Mouse (Mus musculus) testis, adult 2 months (tissue): ENCODE measurements around the gene Filip1l.

Experiments used
- CTCF ChIP-seq: fragments of 200-500 bp; IDR thresholded peaks from 2 replicates; pipeline ENCODE4 v1.5.1; 2012; ENCODE audit warnings: low read depth, mild to moderate bottlenecking, inconsistent platforms, low read length, moderate library complexity; ENCODE audit not compliant: control insufficient read depth, insufficient read depth, insufficient replicate concordance
- POLR2A ChIP-seq: fragments of 200-500 bp; IDR thresholded peaks from 2 replicates; pipeline ENCODE4 v1.6.1; 2012; ENCODE audit warnings: low read depth, mild to moderate bottlenecking, inconsistent platforms, low read length, moderate library complexity; ENCODE audit not compliant: control insufficient read depth

GRCm38 (mm10) chr16:57326996-57327395 lies 25.9 kb upstream of the Filip1l start:
- TF ChIP-seq CTCF (no peak), POLR2A (no peak)
